Mouse (Mus musculus) embryo, embryonic 11 days (tissue): Measurements from ENCODE around the gene Proca1.
A peak's percentile ranks its signal among the peaks of the same experiment; 100 is the strongest.

ENCODE experiments used
- DNase-seq: peaks from one replicate; pipeline ENCODE4 v3.0.0-alpha.2; 2015

The Proca1 gene

GRCm38 (mm10) chr11:78231518-78231917 lies 38.3 kb downstream of the Proca1 start:
- DNase-seq, result no peak

- DNase-seq, result no peak
Measured at GRCm38 (mm10) chr11:78240193-78240857, 47.1 kb downstream of the Proca1 start.

GRCm38 (mm10) chr11:78245261-78245626 lies 52.1 kb downstream of the Proca1 start:
- DNase-seq, result no peak

- peak; percentile 93 for DNase-seq
Measured at GRCm38 (mm10) chr11:78245627-78246317, 52.6 kb downstream of the Proca1 start, which contains the start of the genes Sdf2 and Supt6. TSS of gene Sdf2 (plus strand) at chr11:78245746. TSS of gene Supt6 (minus strand) at chr11:78245987.

DNA sequence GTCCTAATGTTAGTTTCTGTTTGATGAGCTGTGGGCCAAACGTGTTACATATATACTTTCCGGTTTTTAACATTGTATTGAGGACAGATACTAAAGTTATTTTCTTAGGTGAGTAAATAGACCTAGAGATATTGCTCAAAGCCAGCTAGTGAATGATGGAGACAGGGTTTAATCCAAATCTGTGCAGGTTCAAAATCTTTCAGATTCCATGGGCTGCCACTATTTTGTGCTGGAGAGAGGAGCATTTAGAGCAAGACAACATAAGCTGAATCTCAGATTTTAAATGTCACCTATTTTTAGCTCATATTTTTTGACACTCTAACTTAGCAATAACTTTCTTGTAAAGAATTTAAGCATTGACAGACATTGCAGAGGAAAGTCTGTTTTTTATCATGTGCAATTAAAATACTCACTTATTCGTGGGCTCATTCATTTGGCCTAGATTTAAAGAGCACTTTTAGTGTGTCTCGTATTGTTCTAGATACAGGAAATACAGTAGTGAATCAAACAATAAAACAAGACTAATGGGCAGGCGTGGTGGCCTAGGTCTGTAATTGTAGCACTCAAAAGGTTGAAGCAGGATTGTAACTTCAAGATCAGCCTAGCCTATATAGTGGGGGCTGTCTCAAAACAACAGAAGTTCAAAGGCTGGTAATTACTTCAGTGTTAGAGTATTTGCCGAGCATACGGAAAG lies 53.3 kb downstream of the Proca1 start:
- DNase-seq, result no peak

DNA sequence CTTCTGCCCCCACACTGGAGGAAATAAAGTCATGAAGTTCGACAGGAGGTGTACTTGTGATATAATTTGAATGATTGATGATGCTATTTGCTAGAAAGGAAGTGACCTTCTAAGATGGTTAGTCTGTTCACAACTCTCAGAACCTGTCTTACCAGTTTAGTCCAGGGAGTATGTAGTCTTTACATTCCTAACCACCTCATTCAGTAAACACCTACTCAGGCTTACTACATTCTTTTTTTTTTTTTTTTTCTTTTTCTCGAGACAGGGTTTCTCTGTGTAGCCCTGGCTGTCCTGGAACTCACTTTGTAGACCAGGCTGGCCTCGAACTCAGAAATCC lies 53.8 kb downstream of the Proca1 start:
- no peak for DNase-seq

DNA sequence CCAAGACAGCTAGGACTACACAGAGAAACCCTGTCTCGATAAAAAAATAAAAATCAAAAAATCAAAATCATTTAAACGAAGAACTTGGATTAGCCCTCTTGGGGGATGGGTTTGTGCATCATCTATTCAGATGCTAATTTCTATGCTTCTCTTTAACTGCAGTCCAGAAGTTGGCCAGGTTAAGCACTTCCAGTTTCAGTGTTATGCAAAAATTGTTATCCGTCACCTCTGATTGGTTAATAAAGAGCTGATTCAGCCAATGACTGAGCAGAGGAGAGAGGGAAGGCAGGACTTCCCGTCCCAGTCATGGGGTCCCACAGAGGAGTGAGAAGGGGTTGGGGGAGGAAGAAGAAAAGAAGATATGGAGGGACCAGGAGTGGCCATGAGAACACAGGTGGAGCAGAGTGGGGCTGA lies 54.5 kb downstream of the Proca1 start:
- peak; percentile 18 for DNase-seq
